Mouse (Mus musculus): Measurements from ENCODE around the gene Fam114a1. TPM values are rescaled to one million over a fixed set of nuclear protein-coding genes. Genes with fewer than 3 reads are reported as not detected.

Fam114a1 gene
- polyA plus RNA-seq, 1 experiment from 2014 or later = 53.7 TPM

GRCm38 (mm10) chr5:64963271-64963670 is 6.6 kb upstream of the Fam114a1 start:
- no peak overlapping the region for H3K27ac ChIP-seq (ENCODE audit: low read length)
- no peak overlapping the region for H3K4me2 ChIP-seq (ENCODE audit: low read depth, low read length)
- H3K27me3 ChIP-seq (ENCODE audit: control insufficient read depth, insufficient read depth, low read depth, low read length) = no peaks in the 10 kb centered on the region
- H3K9me3 ChIP-seq (ENCODE audit: control insufficient read depth, low read length) = no peaks in the 10 kb centered on the region
- no peak overlapping the region for H3K9ac ChIP-seq (ENCODE audit: low read length)
- ATAC-seq (ENCODE audit: low read depth) = no peak
- no peaks in the 10 kb centered on the region for H3K4me1 ChIP-seq (replicated peaks; ENCODE audit: control insufficient read depth, insufficient read depth, low read length)
- 74% methylated on average over 5 of the region's 5 CpGs for WGBS
- no peaks in the 10 kb centered on the region for H3K36me3 ChIP-seq (ENCODE audit: control insufficient read depth, insufficient read depth, low read length)
- H3K4me3 ChIP-seq (ENCODE audit: low read length) = no peak overlapping the region

- Histone ChIP-seq H3K4me3 (ENCODE audit: low read length) (no peak overlapping the region), H3K27ac (ENCODE audit: low read length) (no peak overlapping the region), H3K4me2 (ENCODE audit: low read depth, low read length) (no peak overlapping the region), H3K36me3 (ENCODE audit: control insufficient read depth, insufficient read depth, low read length) (no peaks in the 10 kb centered on the region), H3K27me3 (ENCODE audit: control insufficient read depth, insufficient read depth, low read depth, low read length) (no peaks in the 10 kb centered on the region), H3K4me1 (replicated peaks; ENCODE audit: control insufficient read depth, insufficient read depth, low read length) (peaks cover under 1% of the 10 kb centered on the region; the same call in 1 of the 2 replicates), H3K9ac (ENCODE audit: low read length) (no peak overlapping the region), H3K9me3 (ENCODE audit: control insufficient read depth, low read length) (no peaks in the 10 kb centered on the region)
- ATAC-seq (ENCODE audit: low read depth) = no peak
- WGBS = 74% methylated on average over 3 of the region's 3 CpGs
These were observed 6.1 kb upstream of the Fam114a1 start for GRCm38 (mm10) chr5:64963735-64964134.

GRCm38 (mm10) chr5:64968961-64969860 is 660 bp upstream of the Fam114a1 start:
- peak overlapping the region; percentile 86 for H3K4me2 ChIP-seq (ENCODE audit: low read depth, low read length)

GRCm38 (mm10) chr5:64975121-64975520 is 5.2 kb downstream of the Fam114a1 start:
- ATAC-seq (ENCODE audit: low read depth) = no peak
- no peak overlapping the region for H3K9ac ChIP-seq (ENCODE audit: low read length)
- H3K4me2 ChIP-seq (ENCODE audit: low read depth, low read length) = no peak overlapping the region
- no peak overlapping the region for H3K4me3 ChIP-seq (ENCODE audit: low read length)
- H3K4me1 ChIP-seq (replicated peaks; ENCODE audit: control insufficient read depth, insufficient read depth, low read length) = peaks cover 5% of the 10 kb centered on the region; the same call in 1 of the 2 replicates
- H3K36me3 ChIP-seq (ENCODE audit: control insufficient read depth, insufficient read depth, low read length) = peaks cover 6% of the 10 kb centered on the region
- WGBS = 83% methylated on average over 5 of the region's 5 CpGs
- no peaks in the 10 kb centered on the region for H3K27me3 ChIP-seq (ENCODE audit: control insufficient read depth, insufficient read depth, low read depth, low read length)
- no peaks in the 10 kb centered on the region for H3K9me3 ChIP-seq (ENCODE audit: control insufficient read depth, low read length)
- no peak overlapping the region for H3K27ac ChIP-seq (ENCODE audit: low read length)

More at GRCm38 (mm10) chr5:64968961-64969860, 660 bp upstream of the Fam114a1 start:
- Histone ChIP-seq H3K9ac (ENCODE audit: low read length) (peak overlapping the region; percentile 94), H3K27ac (ENCODE audit: low read length) (peak overlapping the region; percentile 81), H3K9me3 (ENCODE audit: control insufficient read depth, low read length) (no peaks in the 10 kb centered on the region), H3K4me1 (replicated peaks; ENCODE audit: control insufficient read depth, insufficient read depth, low read length) (peaks cover 9% of the 10 kb centered on the region), H3K4me3 (ENCODE audit: low read length) (peak overlapping the region; percentile 86), H3K27me3 (ENCODE audit: control insufficient read depth, insufficient read depth, low read depth, low read length) (no peaks in the 10 kb centered on the region), H3K36me3 (ENCODE audit: control insufficient read depth, insufficient read depth, low read length) (peaks cover 6% of the 10 kb centered on the region)
- ATAC-seq (ENCODE audit: low read depth) = peak; percentile 76
- 5% methylated on average over 14 of the region's 14 CpGs for WGBS

GRCm38 (mm10) chr5:64977128-64977527 is 7.3 kb downstream of the Fam114a1 start:
- no peak overlapping the region for H3K4me3 ChIP-seq (ENCODE audit: low read length)
- ATAC-seq (ENCODE audit: low read depth) = no peak
- H3K4me1 ChIP-seq (replicated peaks; ENCODE audit: control insufficient read depth, insufficient read depth, low read length) = no peaks in the 10 kb centered on the region
- peaks cover 23% of the 10 kb centered on the region for H3K36me3 ChIP-seq (ENCODE audit: control insufficient read depth, insufficient read depth, low read length)
- WGBS = 70% methylated on average over 8 of the region's 8 CpGs
- no peaks in the 10 kb centered on the region for H3K27me3 ChIP-seq (ENCODE audit: control insufficient read depth, insufficient read depth, low read depth, low read length)
- H3K9me3 ChIP-seq (ENCODE audit: control insufficient read depth, low read length) = no peaks in the 10 kb centered on the region
- no peak overlapping the region for H3K4me2 ChIP-seq (ENCODE audit: low read depth, low read length)
- no peak overlapping the region for H3K27ac ChIP-seq (ENCODE audit: low read length)
- H3K9ac ChIP-seq (ENCODE audit: low read length) = no peak overlapping the region

- ATAC-seq (ENCODE audit: low read depth) = peak; percentile 43; the same call in 1 of the 2 replicates
- Histone ChIP-seq H3K4me1 (replicated peaks; ENCODE audit: control insufficient read depth, insufficient read depth, low read length) (no peaks in the 10 kb centered on the region), H3K36me3 (ENCODE audit: control insufficient read depth, insufficient read depth, low read length) (peaks cover 46% of the 10 kb centered on the region), H3K27me3 (ENCODE audit: control insufficient read depth, insufficient read depth, low read depth, low read length) (no peaks in the 10 kb centered on the region), H3K4me3 (ENCODE audit: low read length) (no peak overlapping the region), H3K27ac (ENCODE audit: low read length) (peak overlapping the region; percentile 37; the same call in 1 of the 2 replicates), H3K4me2 (ENCODE audit: low read depth, low read length) (no peak overlapping the region), H3K9ac (ENCODE audit: low read length) (no peak overlapping the region), H3K9me3 (ENCODE audit: control insufficient read depth, low read length) (no peaks in the 10 kb centered on the region)
- WGBS = 44% methylated on average over 7 of the region's 7 CpGs
These were observed 16.1 kb downstream of the Fam114a1 start for GRCm38 (mm10) chr5:64985971-64986370.

GRCm38 (mm10) chr5:64989940-64990339 is 20.1 kb downstream of the Fam114a1 start:
- H3K36me3 ChIP-seq (ENCODE audit: control insufficient read depth, insufficient read depth, low read length) = peaks cover 24% of the 10 kb centered on the region
- no peaks in the 10 kb centered on the region for H3K27me3 ChIP-seq (ENCODE audit: control insufficient read depth, insufficient read depth, low read depth, low read length)
- H3K4me2 ChIP-seq (ENCODE audit: low read depth, low read length) = no peak overlapping the region
- no peak overlapping the region for H3K27ac ChIP-seq (ENCODE audit: low read length)
- 92% methylated on average over 1 of the region's 1 CpGs for WGBS
- no peaks in the 10 kb centered on the region for H3K9me3 ChIP-seq (ENCODE audit: control insufficient read depth, low read length)
- no peak overlapping the region for H3K4me3 ChIP-seq (ENCODE audit: low read length)
- H3K9ac ChIP-seq (ENCODE audit: low read length) = no peak overlapping the region
- ATAC-seq (ENCODE audit: low read depth) = no peak
- no peaks in the 10 kb centered on the region for H3K4me1 ChIP-seq (replicated peaks; ENCODE audit: control insufficient read depth, insufficient read depth, low read length)

GRCm38 (mm10) chr5:64992540-64992939 is 22.7 kb downstream of the Fam114a1 start:
- Histone ChIP-seq H3K36me3 (ENCODE audit: control insufficient read depth, insufficient read depth, low read length) (peaks cover 29% of the 10 kb centered on the region), H3K9me3 (ENCODE audit: control insufficient read depth, low read length) (no peaks in the 10 kb centered on the region), H3K27me3 (ENCODE audit: control insufficient read depth, insufficient read depth, low read depth, low read length) (no peaks in the 10 kb centered on the region), H3K4me2 (ENCODE audit: low read depth, low read length) (no peak overlapping the region), H3K4me1 (replicated peaks; ENCODE audit: control insufficient read depth, insufficient read depth, low read length) (no peaks in the 10 kb centered on the region), H3K4me3 (ENCODE audit: low read length) (no peak overlapping the region), H3K27ac (ENCODE audit: low read length) (no peak overlapping the region), H3K9ac (ENCODE audit: low read length) (no peak overlapping the region)
- ATAC-seq (ENCODE audit: low read depth) = no peak
- 50% methylated on average over 8 of the region's 8 CpGs for WGBS

GRCm38 (mm10) chr5:64995408-64995807 is 25.5 kb downstream of the Fam114a1 start:
- Histone ChIP-seq H3K9ac (ENCODE audit: low read length) (no peak overlapping the region), H3K9me3 (ENCODE audit: control insufficient read depth, low read length) (no peaks in the 10 kb centered on the region), H3K4me3 (ENCODE audit: low read length) (no peak overlapping the region), H3K4me2 (ENCODE audit: low read depth, low read length) (no peak overlapping the region), H3K4me1 (replicated peaks; ENCODE audit: control insufficient read depth, insufficient read depth, low read length) (no peaks in the 10 kb centered on the region), H3K36me3 (ENCODE audit: control insufficient read depth, insufficient read depth, low read length) (peaks cover 23% of the 10 kb centered on the region), H3K27ac (ENCODE audit: low read length) (no peak overlapping the region), H3K27me3 (ENCODE audit: control insufficient read depth, insufficient read depth, low read depth, low read length) (no peaks in the 10 kb centered on the region)
- ATAC-seq (ENCODE audit: low read depth) = no peak
- WGBS = 92% methylated on average over 2 of the region's 2 CpGs

Data from lung, embryonic 16.5 days (tissue).